In the genomic region with DNA sequence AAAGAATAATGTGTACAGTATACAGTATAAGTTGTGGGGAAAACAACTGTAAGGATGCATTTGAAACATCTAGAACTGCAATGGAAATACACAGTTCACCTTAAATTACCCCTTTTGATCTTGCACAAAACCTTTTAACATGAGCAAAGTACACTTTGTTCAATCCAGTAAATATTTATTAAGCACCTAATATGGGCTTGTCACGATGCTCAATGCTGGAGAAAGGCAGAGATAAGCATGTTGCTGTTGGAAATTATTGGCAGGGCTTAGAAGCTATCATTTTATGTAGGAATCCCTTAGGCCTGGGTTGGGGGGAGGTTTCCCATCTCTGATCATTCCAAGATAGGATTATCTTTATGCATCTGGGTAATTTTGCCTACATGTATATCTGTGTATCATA, we compare ENCODE assay signal across 31 mouse cellular contexts. TPM values are rescaled to one million over a fixed set of nuclear protein-coding genes. Genes with fewer than 3 reads are reported as not detected.
"Had no signal": no experiment of that assay in that cellular context is flagged by ENCODE, and none has a peak within 500 bp of the region (broad histone marks: within the 10 kb centered on the region; RNA-seq: fewer than 3 reads in every experiment).

No protein-coding gene starts in this region.

- H3K36me3 ChIP-seq: embryonic facial prominence, embryonic 10.5 days; embryonic facial prominence, embryonic 12.5 days; embryonic facial prominence, embryonic 13.5 days; embryonic facial prominence, embryonic 15.5 days; forebrain, embryonic 10.5 days; forebrain, embryonic 12.5 days; forebrain, embryonic 15.5 days had no signal

- H3K4me1 ChIP-seq: embryonic facial prominence, embryonic 10.5 days; embryonic facial prominence, embryonic 12.5 days; embryonic facial prominence, embryonic 13.5 days; embryonic facial prominence, embryonic 15.5 days; forebrain, embryonic 10.5 days; forebrain, embryonic 12.5 days; forebrain, embryonic 13.5 days; forebrain, embryonic 15.5 days had no signal

- H3K4me2 ChIP-seq: embryonic facial prominence, embryonic 12.5 days; embryonic facial prominence, embryonic 13.5 days; embryonic facial prominence, embryonic 15.5 days; forebrain, embryonic 12.5 days; forebrain, embryonic 13.5 days; forebrain, embryonic 15.5 days had no signal

- H3K4me3 ChIP-seq: embryonic facial prominence, embryonic 10.5 days; embryonic facial prominence, embryonic 12.5 days; embryonic facial prominence, embryonic 13.5 days; embryonic facial prominence, embryonic 15.5 days; erythroblast, embryonic 14.5 days; forebrain, embryonic 10.5 days; forebrain, embryonic 12.5 days; forebrain, embryonic 13.5 days; forebrain, embryonic 15.5 days; gastrocnemius, adult 2 months; heart, adult 2 months had no signal

- ATAC-seq: forebrain, embryonic 13.5 days; forebrain, embryonic 14.5 days; forebrain, embryonic 15.5 days; forebrain, embryonic 16.5 days; forebrain, postnatal 0 days had no signal

- H3K27me3 ChIP-seq: embryonic facial prominence, embryonic 12.5 days; embryonic facial prominence, embryonic 13.5 days; embryonic facial prominence, embryonic 15.5 days; forebrain, embryonic 12.5 days; forebrain, embryonic 13.5 days; forebrain, embryonic 15.5 days had no signal

- H3K9ac ChIP-seq: embryonic facial prominence, embryonic 12.5 days; embryonic facial prominence, embryonic 13.5 days; embryonic facial prominence, embryonic 15.5 days; forebrain, embryonic 12.5 days; forebrain, embryonic 13.5 days; forebrain, embryonic 15.5 days; forebrain, postnatal 0 days had no signal

- DNase-seq: cerebellum, adult 2 months; cerebellum, adult 8-10 months; cerebellum, adult 9-10 months; cerebellum, adult 9-11 months; cerebellum, postnatal 10 days; cerebellum, postnatal 14 days; cerebellum, postnatal 25 days; cerebellum, postnatal 36 days; embryo, embryonic 11 days; forebrain, postnatal 0 days; gastrocnemius, adult 2 months; gastrocnemius, postnatal 10 days; gastrocnemius, postnatal 14 days; gastrocnemius, postnatal 25 days; gastrocnemius, postnatal 36 days; heart, adult 11 months; heart, adult 18-20 months; heart, adult 2 months had no signal

- H3K27ac ChIP-seq: embryonic facial prominence, embryonic 10.5 days; embryonic facial prominence, embryonic 12.5 days; embryonic facial prominence, embryonic 13.5 days; embryonic facial prominence, embryonic 15.5 days; forebrain, embryonic 10.5 days; forebrain, embryonic 12.5 days; forebrain, embryonic 13.5 days; forebrain, embryonic 15.5 days; gastrocnemius, adult 2 months; heart, adult 2 months had no signal

- H3K9me3 ChIP-seq: embryonic facial prominence, embryonic 10.5 days; embryonic facial prominence, embryonic 12.5 days; embryonic facial prominence, embryonic 13.5 days; embryonic facial prominence, embryonic 15.5 days; forebrain, embryonic 10.5 days; forebrain, embryonic 12.5 days; forebrain, embryonic 13.5 days; forebrain, embryonic 15.5 days had no signal

RNA-seq across cellular contexts. Expression of gene Me1, which starts 11.7 kb away (rescaled TPM):
- total RNA-seq: granulocyte monocyte progenitor cell, adult 5-6 weeks had no signal

RNA-seq across cellular contexts. Expression of gene Prss35, which starts 36.0 kb away (rescaled TPM):
- total RNA-seq: common myeloid progenitor, adult 5-6 weeks; granulocyte monocyte progenitor cell, adult 5-6 weeks had no signal
- polyA plus RNA-seq: erythroblast, embryonic 14.5 days had no signal
